Mouse (Mus musculus) limb, embryonic 12.5 days (tissue): ENCODE measurements at regions not wholly inside any gene's neighbourhood (a gene's known extent, or its start where the extent isn't known, plus 50 kb on each side); places are given as distances from the start of the nearest gene placed in this dataset.

ENCODE experiments used
- ATAC-seq: fragments of 200-750 bp; cut with Nextera tagmentation; 2 replicates; pipeline ENCODE4 v1.8.0; 2017; ENCODE audit warnings: low read depth, moderate TSS enrichment; ENCODE audit not compliant: insufficient number of reproducible peaks, insufficient read depth, low FRiP score, low TSS enrichment
- H3K27ac ChIP-seq: fragments of 300-500 bp; sonication (generic); 2 replicates; pipeline ENCODE4 v1.5.1; 2016; ENCODE audit warnings: mild to moderate bottlenecking, moderate library complexity
- H3K27me3 ChIP-seq: fragments of 300-500 bp; sonication (generic); 2 replicates; pipeline ENCODE4 v1.6.1; 2016; ENCODE audit warnings: mild to moderate bottlenecking, moderate library complexity
- H3K36me3 ChIP-seq: fragments of 300-500 bp; sonication (generic); 2 replicates; pipeline ENCODE4 v1.6.1; 2016; ENCODE audit warnings: mild to moderate bottlenecking, moderate library complexity
- H3K4me1 ChIP-seq: fragments of 300-500 bp; sonication (generic); replicated peaks from 2 replicates; pipeline ENCODE4 v1.6.1; 2016
- H3K4me2 ChIP-seq: fragments of 300-500 bp; sonication (generic); 2 replicates; pipeline ENCODE4 v1.6.1; 2016; ENCODE audit warnings: mild to moderate bottlenecking, moderate library complexity
- H3K4me3 ChIP-seq: fragments of 300-500 bp; sonication (generic); replicated peaks from 2 replicates; pipeline ENCODE4 v1.5.1; 2016; ENCODE audit warnings: mild to moderate bottlenecking
- H3K9ac ChIP-seq: fragments of 300-500 bp; sonication (generic); replicated peaks from 2 replicates; pipeline ENCODE4 v1.6.1; 2016; ENCODE audit warnings: mild to moderate bottlenecking, moderate library complexity
- H3K9me3 ChIP-seq: fragments of 300-500 bp; sonication (generic); 2 replicates; pipeline ENCODE4 v1.6.1; 2016; ENCODE audit warnings: mild to moderate bottlenecking, moderate library complexity
- WGBS: fragments of 180-500 bp; shearing (Covaris S2); methylation state at CpG from one replicate; pipeline ENCODE4 v1.1.7; 2016; 5-methylcytosine and 5-hydroxymethylcytosine counted together

GRCm38 (mm10) chr11:13885775-13886174, 713.3 kb upstream of the Pom121l12 start:
- H3K36me3 ChIP-seq: no peaks in the 10 kb centered on the region

GRCm38 (mm10) chr11:13893301-13893700, 705.8 kb upstream of the Pom121l12 start:
- ATAC-seq: no peak
- Histone ChIP-seq H3K4me3 (no peak overlapping the region), H3K27me3 (no peaks in the 10 kb centered on the region), H3K4me2 (no peak overlapping the region), H3K9me3 (no peaks in the 10 kb centered on the region), H3K9ac (no peak overlapping the region), H3K4me1 (no peaks in the 10 kb centered on the region), H3K27ac (no peak overlapping the region), H3K36me3 (no peaks in the 10 kb centered on the region)

More at GRCm38 (mm10) chr11:13885775-13886174, 713.3 kb upstream of the Pom121l12 start:
- ATAC-seq: 0 out of 2 replicates have a peak, but pooled peaks have one; percentile 63
- no peak overlapping the region for H3K9ac ChIP-seq
- H3K4me2 ChIP-seq: no peak overlapping the region
- H3K27ac ChIP-seq: no peak overlapping the region
- WGBS: 37% methylated on average over 3 of the region's 3 CpGs
- no peaks in the 10 kb centered on the region for H3K4me1 ChIP-seq
- H3K27me3 ChIP-seq: no peaks in the 10 kb centered on the region
- no peak overlapping the region for H3K4me3 ChIP-seq
- H3K9me3 ChIP-seq: no peaks in the 10 kb centered on the region
